Mouse (Mus musculus) C2C12 (cell line): ENCODE measurements at regions not wholly inside any gene's neighbourhood (a gene's known extent, or its start where the extent isn't known, plus 50 kb on each side); places are given as distances from the start of the nearest gene placed in this dataset.

Source experiments
- H3K27me3 ChIP-seq: one replicate; pipeline ENCODE4 v1.6.1; 2011; ENCODE audit not compliant: control insufficient read depth, insufficient read depth, insufficient read length
- H3K36me3 ChIP-seq: one replicate; pipeline ENCODE4 v1.6.1; 2011; ENCODE audit not compliant: control insufficient read depth, insufficient read depth
- H3K4me3 ChIP-seq: one replicate; pipeline ENCODE4 v1.5.1; 2011; ENCODE audit warnings: mild to moderate bottlenecking, control low read depth; ENCODE audit not compliant: poor library complexity, insufficient read depth, severe bottlenecking
- H3K79me2 ChIP-seq: one replicate; pipeline ENCODE4 v1.6.1; 2011; ENCODE audit not compliant: control insufficient read depth, insufficient read depth
- H3K79me3 ChIP-seq: one replicate; pipeline ENCODE4 v1.6.1; 2011; ENCODE audit warnings: low read depth, control low read depth
- H3ac ChIP-seq: one replicate; pipeline ENCODE3; 2011; ENCODE audit warnings: low read depth; ENCODE audit not compliant: control insufficient read depth, insufficient read length
- CEBPB ChIP-seq: IDR thresholded peaks from one replicate; pipeline ENCODE4 v1.6.1; 2011; ENCODE audit warnings: low read depth, mild to moderate bottlenecking, control low read depth, moderate library complexity
- CTCF ChIP-seq: IDR thresholded peaks from one replicate; pipeline ENCODE4 v1.5.1; 2011; ENCODE audit not compliant: control insufficient read depth, insufficient read depth, insufficient read length
- FOSL1 ChIP-seq: IDR thresholded peaks from one replicate; pipeline ENCODE4 v1.8.0; 2011; ENCODE audit warnings: mild to moderate bottlenecking, low read length; ENCODE audit not compliant: poor library complexity, insufficient read depth, severe bottlenecking
- MAX ChIP-seq: IDR thresholded peaks from one replicate; pipeline ENCODE4 v1.6.1; 2011; ENCODE audit warnings: mild to moderate bottlenecking, control low read depth
- MYOD1 ChIP-seq: IDR thresholded peaks from one replicate; pipeline ENCODE4 v1.6.1; 2011; ENCODE audit warnings: low read depth; ENCODE audit not compliant: control insufficient read depth, insufficient read length
- MYOG ChIP-seq: IDR thresholded peaks from one replicate; pipeline ENCODE4 v1.6.1; 2011; ENCODE audit not compliant: control insufficient read depth, insufficient read length; ENCODE audit errors: extremely low read depth
- USF1 ChIP-seq: IDR thresholded peaks from one replicate; pipeline ENCODE4 v1.6.1; 2011; ENCODE audit warnings: low read depth, mild to moderate bottlenecking, control low read depth, moderate library complexity

- no peaks in the 10 kb centered on the region for H3K79me2 ChIP-seq
- H3ac ChIP-seq, result no peak overlapping the region
- TF ChIP-seq MYOG (no peak), MAX (no peak), FOSL1 (no peak), USF1 (no peak), MYOD1 (no peak), CEBPB (no peak), CTCF (no peak)
- no peaks in the 10 kb centered on the region for H3K36me3 ChIP-seq
- H3K27me3 ChIP-seq, result no peaks in the 10 kb centered on the region
- no peaks in the 10 kb centered on the region for H3K79me3 ChIP-seq
- no peak overlapping the region for H3K4me3 ChIP-seq
Observed at GRCm38 (mm10) chr4:11889039-11889600, 91.9 kb downstream of the Gm10604 start.

GRCm38 (mm10) chr4:11887377-11887776, 93.7 kb downstream of the Gm10604 start:
- Histone ChIP-seq H3K4me3 (no peak overlapping the region), H3K27me3 (no peaks in the 10 kb centered on the region), H3K36me3 (no peaks in the 10 kb centered on the region), H3K79me3 (no peaks in the 10 kb centered on the region), H3ac (no peak overlapping the region), H3K79me2 (no peaks in the 10 kb centered on the region)
- no peak for TF ChIP-seq MYOG
- TF ChIP-seq MYOD1, result no peak
- TF ChIP-seq CEBPB, result no peak
- TF ChIP-seq USF1, result no peak
- TF ChIP-seq MAX, result no peak
- no peak for TF ChIP-seq FOSL1
- TF ChIP-seq CTCF, result no peak

GRCm38 (mm10) chr4:11885499-11885898, 95.6 kb downstream of the Gm10604 start:
- no peaks in the 10 kb centered on the region for H3K36me3 ChIP-seq
- no peak for TF ChIP-seq CTCF
- TF ChIP-seq CEBPB, result no peak
- no peak for TF ChIP-seq MAX
- no peak for TF ChIP-seq MYOD1
- no peak for TF ChIP-seq USF1
- no peak for TF ChIP-seq MYOG
- TF ChIP-seq FOSL1, result no peak
- no peaks in the 10 kb centered on the region for H3K79me3 ChIP-seq
- no peak overlapping the region for H3ac ChIP-seq
- H3K79me2 ChIP-seq, result no peaks in the 10 kb centered on the region
- H3K27me3 ChIP-seq, result no peaks in the 10 kb centered on the region
- no peak overlapping the region for H3K4me3 ChIP-seq

- H3K79me2 ChIP-seq, result no peaks in the 10 kb centered on the region
- no peaks in the 10 kb centered on the region for H3K79me3 ChIP-seq
- H3K36me3 ChIP-seq, result no peaks in the 10 kb centered on the region
- H3K27me3 ChIP-seq, result no peaks in the 10 kb centered on the region
- no peak overlapping the region for H3K4me3 ChIP-seq
- TF ChIP-seq MAX, result no peak
- no peak for TF ChIP-seq MYOG
- no peak for TF ChIP-seq MYOD1
- TF ChIP-seq CTCF, result no peak
- no peak for TF ChIP-seq USF1
- TF ChIP-seq CEBPB, result no peak
- no peak for TF ChIP-seq FOSL1
- H3ac ChIP-seq, result no peak overlapping the region
Observed at GRCm38 (mm10) chr4:11884818-11885217, 96.2 kb downstream of the Gm10604 start.

DNA sequence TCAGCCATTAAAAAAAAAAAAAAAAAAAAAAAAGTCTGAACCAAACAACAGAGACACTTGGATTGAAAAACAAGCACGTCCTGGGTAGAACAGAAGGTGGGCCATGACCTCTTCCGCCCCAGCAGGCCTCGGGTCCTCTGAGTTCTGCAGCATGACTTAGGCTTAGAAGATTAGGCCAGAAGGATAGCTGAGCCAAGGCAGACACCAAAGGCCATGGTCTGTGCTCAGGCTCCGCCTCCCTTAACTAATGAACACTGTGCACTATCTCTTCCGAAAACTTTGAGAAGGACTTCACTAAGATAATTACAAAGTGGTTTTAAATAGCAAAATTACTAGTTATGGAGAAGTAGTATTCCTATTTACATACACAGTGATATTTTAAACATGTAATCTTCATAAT, 97.8 kb downstream of the Gm10604 start:
- TF ChIP-seq MAX, result no peak
- TF ChIP-seq CEBPB, result no peak
- TF ChIP-seq USF1, result no peak
- TF ChIP-seq FOSL1, result no peak
- no peak for TF ChIP-seq CTCF
- TF ChIP-seq MYOD1, result no peak
- no peak for TF ChIP-seq MYOG
- H3K27me3 ChIP-seq, result no peaks in the 10 kb centered on the region
- no peaks in the 10 kb centered on the region for H3K36me3 ChIP-seq

DNA sequence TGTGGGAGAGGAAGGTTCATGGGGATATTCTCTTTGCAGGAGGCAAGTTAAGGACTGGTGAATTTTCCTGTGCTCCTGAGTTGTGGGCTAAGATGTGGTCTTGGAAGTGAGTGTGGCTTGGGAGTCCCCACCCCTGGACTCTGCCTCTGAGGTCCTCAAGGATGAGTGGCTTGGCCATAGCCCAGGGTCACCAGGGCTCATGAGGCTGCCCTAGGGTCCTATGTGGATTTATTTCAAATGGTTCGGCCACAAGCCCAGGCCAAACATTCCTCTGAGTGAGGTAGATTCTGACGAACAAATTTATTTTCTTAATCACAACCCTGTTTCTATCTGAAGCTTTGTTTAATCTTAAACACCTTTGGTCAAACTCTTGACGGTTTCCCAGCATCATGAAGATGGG, 98.4 kb downstream of the Gm10604 start:
- Histone ChIP-seq H3K36me3 (no peaks in the 10 kb centered on the region), H3ac (no peak overlapping the region), H3K4me3 (no peak overlapping the region), H3K27me3 (no peaks in the 10 kb centered on the region), H3K79me2 (no peaks in the 10 kb centered on the region), H3K79me3 (no peaks in the 10 kb centered on the region)
- TF ChIP-seq CEBPB, result no peak
- TF ChIP-seq MYOD1, result no peak
- no peak for TF ChIP-seq MYOG
- no peak for TF ChIP-seq FOSL1
- no peak for TF ChIP-seq CTCF
- no peak for TF ChIP-seq USF1
- no peak for TF ChIP-seq MAX

More for the DNA sequence above, 97.8 kb downstream of the Gm10604 start:
- no peak overlapping the region for H3ac ChIP-seq
- no peaks in the 10 kb centered on the region for H3K79me3 ChIP-seq
- no peaks in the 10 kb centered on the region for H3K79me2 ChIP-seq
- H3K4me3 ChIP-seq, result no peak overlapping the region
